Mouse (Mus musculus): ENCODE measurements around the gene Pdzd2.

Gene Pdzd2

GRCm38 (mm10) chr15:12665946-12666345 lies 73.8 kb downstream of the Pdzd2 start:
- no peak for DNase-seq

- no peak for DNase-seq
Observed at GRCm38 (mm10) chr15:12663351-12663750, 76.4 kb downstream of the Pdzd2 start.

GRCm38 (mm10) chr15:12660320-12660719 lies 79.4 kb downstream of the Pdzd2 start:
- DNase-seq: no peak

GRCm38 (mm10) chr15:12655959-12656662 lies 83.6 kb downstream of the Pdzd2 start:
- no peak for DNase-seq

GRCm38 (mm10) chr15:12655316-12655715 lies 84.4 kb downstream of the Pdzd2 start:
- DNase-seq: no peak

DNA sequence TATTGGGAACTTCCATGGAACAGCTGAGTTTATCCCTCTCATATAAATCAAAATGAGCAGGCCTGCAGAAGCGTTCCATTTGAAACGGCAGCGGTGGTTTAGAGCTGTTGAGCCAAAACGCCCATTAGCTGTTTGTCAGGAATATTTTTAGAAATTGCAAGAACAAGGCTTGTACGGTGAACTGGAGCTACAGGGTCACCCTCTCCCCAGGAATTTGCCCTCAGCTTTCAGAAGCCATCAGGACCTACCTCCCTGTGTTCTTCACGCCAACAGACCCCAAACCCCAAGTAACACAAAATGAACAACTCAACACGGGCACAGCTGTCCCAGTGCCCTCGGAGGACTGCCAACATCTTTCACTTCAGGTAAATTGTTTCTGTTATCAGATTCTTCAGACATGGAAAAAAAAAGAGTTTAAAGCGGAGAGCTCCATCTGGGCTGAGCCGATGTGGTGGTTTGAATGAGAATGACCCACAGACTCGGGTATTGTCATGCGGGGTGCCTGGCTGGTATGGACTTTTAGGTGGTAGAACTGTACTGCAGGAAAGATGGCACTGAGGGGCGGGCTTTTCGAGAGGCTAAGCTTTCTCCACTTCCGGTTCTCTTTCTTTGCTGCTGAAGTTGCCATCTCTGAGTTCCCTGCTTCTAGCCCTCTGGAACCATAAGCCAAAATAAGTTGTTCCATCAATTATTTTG lies 87.2 kb downstream of the Pdzd2 start:
- no peak for DNase-seq

- no peak for DNase-seq
Observed at GRCm38 (mm10) chr15:12650236-12650635, 89.5 kb downstream of the Pdzd2 start.

DNA sequence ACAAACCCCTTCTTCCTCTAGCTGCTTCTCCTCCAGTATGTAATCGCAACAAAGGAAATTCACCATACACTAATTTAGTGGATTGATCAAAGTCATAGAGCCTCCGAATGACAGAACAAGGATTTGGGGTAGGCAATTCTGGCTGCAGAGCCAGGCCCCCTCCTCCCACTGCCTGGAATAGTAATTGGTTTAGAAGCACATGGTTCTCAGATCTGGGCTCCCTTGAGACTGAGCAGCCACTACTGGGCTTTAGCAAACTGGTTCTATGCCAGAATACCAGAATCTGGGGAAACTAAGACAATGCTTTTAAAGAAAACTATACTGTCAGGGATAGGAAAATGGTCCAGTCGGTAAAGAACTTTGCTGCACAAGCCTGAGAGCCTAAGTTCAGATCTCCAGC lies 90.0 kb downstream of the Pdzd2 start:
- no peak for DNase-seq

- DNase-seq: peak; percentile 26 to 67
Observed at GRCm38 (mm10) chr15:12649131-12649530, 90.6 kb downstream of the Pdzd2 start.

- no peak for DNase-seq
Observed at GRCm38 (mm10) chr15:12640755-12641154, 99.0 kb downstream of the Pdzd2 start.

DNA sequence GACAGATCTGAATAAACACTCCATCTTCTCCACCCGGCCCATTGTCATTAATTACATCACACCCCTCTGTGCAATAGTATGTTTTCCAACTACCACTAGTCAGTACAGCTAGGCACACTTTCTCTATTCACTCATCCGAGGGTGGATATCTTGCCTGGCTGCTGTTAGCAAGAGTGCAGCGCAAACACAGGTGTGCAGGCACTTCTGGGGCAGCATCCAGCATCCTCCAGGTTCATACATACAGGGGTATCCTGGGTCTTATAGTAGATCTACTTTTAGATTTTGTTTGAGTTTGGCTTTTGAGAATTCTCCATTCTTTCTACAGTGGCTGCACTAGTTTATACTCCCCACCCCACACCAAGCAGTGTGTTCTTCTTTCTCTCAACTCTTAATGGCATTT lies 99.9 kb downstream of the Pdzd2 start:
- no peak for DNase-seq

- no peak for DNase-seq
Observed at GRCm38 (mm10) chr15:12639181-12639580, 100.5 kb downstream of the Pdzd2 start.

- DNase-seq: no peak
Observed at GRCm38 (mm10) chr15:12638370-12639030, 101.2 kb downstream of the Pdzd2 start.

DNA sequence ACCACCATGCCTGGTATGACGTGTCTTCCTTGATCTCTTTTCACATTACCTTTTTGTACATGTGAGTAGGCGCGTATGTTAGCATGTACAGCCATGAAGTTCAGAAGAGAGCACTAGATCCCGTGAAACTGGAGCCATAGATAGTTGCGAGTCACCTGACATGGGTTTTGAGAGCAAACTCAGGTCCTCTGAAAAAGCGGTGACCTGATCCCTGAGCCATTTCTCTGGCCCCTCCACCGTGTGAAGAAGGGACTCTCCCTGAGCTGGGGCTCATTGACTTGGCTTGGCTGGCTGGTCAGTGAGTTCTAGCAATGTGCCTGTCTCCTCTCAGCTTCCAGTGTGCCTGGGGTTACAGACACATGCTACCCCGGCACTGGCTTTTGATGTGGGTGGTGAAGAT lies 102.2 kb downstream of the Pdzd2 start:
- DNase-seq: no peak

- DNase-seq: no peak
Observed at GRCm38 (mm10) chr15:12636386-12636785, 103.3 kb downstream of the Pdzd2 start.

GRCm38 (mm10) chr15:12634921-12635320 lies 104.8 kb downstream of the Pdzd2 start:
- no peak for DNase-seq

GRCm38 (mm10) chr15:12629164-12629563 lies 110.6 kb downstream of the Pdzd2 start:
- no peak for DNase-seq

GRCm38 (mm10) chr15:12628451-12628850 lies 111.3 kb downstream of the Pdzd2 start:
- DNase-seq: no peak

- DNase-seq: no peak
Observed at GRCm38 (mm10) chr15:12626930-12627329, 112.8 kb downstream of the Pdzd2 start.

DNA sequence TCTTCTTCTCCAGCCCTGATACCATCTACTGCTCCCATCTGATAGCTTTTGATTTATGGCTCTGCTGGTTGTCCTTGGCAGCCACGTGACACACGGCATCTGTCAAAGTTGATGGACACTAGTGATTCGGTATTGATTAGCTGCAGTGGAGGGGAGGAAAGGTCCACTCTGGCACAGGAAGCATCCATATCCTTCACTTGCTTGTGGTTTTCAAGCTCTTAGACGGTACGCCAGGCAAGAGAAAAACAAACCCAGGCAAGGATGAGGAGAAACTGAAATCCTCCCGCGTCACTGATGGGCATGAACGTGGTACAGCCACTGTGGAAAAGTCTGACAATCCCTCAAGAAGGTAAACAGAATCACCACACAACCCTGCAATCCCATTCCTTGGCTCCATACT lies 113.6 kb downstream of the Pdzd2 start:
- no peak for DNase-seq

DNA sequence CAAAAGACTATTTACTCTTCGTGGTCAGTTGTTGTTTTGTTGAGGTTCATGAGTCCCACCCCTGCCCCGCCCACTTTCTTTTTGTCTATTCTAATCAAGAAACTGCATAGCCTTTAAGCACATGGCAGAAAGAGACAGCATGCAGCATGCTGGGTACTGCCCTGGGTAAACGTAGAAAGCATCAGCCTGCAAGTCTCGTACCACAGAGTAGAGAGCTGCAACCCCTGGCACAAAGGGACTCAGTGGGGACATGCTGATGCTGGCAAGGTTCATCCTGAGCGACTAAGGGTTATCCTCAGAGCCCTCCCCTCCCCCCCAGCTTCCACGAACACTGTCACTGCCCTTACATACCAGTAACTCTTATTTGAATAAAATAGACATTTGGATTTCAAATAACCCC lies 114.2 kb downstream of the Pdzd2 start:
- DNase-seq: no peak

GRCm38 (mm10) chr15:12623521-12623920 lies 116.2 kb downstream of the Pdzd2 start:
- no peak for DNase-seq

DNA sequence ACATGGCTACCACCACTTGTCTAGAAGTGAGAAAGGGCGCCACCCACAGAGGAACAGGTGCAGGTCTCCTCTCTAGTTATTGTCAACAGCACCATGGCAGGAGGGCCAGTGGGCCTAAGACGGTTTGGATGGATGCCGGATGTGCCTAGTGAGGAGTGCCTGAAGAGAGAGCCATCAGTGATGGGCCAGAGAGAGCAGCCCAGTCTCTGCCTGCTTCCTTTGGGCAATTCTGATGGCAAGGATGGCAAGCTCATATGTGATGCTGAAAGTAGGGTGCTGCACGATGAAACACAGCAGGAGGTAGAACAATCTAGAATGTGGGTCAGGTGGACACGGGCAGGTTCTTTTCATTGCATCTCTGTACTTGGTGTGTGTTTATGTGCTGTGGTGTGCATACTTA lies 117.0 kb downstream of the Pdzd2 start:
- DNase-seq: no peak

DNA sequence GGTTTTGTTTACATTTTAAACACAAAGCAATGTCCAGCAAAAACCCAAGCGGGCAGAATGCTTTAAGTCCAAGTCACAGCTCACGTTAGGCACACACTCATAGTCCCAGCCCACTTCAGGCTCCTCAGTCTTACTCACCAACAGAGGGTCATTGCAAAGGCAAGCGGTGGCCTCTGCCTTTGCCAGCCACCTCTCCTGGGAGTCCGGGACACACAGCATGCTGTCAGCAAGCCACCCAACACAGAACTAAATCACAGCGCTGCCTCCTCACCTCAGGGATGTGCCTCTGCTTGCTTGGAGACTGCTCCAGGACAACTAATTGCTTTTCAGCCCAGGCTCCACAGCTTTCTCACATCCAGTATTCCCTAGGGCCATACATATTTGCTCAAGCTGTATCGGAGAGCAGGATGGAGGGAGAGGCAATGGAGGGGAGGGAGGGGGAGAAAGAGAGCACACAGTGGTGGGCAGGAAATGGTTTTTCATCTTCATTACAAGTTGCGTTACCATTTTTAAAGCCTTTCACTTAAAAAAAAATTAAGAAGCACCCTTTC lies 117.6 kb downstream of the Pdzd2 start:
- DNase-seq: no peak

All from kidney, adult 8-10 months (tissue).